Mouse (Mus musculus) testis, adult 2 months (tissue): ENCODE data around the gene Vamp8. TPM values are rescaled to one million over a fixed set of nuclear protein-coding genes. Genes with fewer than 3 reads are reported as not detected.

Source experiments
- H3K27ac ChIP-seq: fragments of 200-500 bp; 2 replicates; pipeline ENCODE4 v1.5.1; 2012; ENCODE audit warnings: low read depth, low read length; ENCODE audit not compliant: control insufficient read depth, insufficient read depth
- H3K27me3 ChIP-seq: fragments of 200-500 bp; 2 replicates; pipeline ENCODE4 v1.6.1; 2012; ENCODE audit warnings: mild to moderate bottlenecking, low read length, moderate library complexity; ENCODE audit not compliant: control insufficient read depth, insufficient read depth
- H3K36me3 ChIP-seq: fragments of 200-500 bp; 2 replicates; pipeline ENCODE4 v1.6.1; 2012; ENCODE audit warnings: mild to moderate bottlenecking, low read length; ENCODE audit not compliant: control insufficient read depth, insufficient read depth
- H3K4me1 ChIP-seq: fragments of 200-500 bp; 2 replicates; pipeline ENCODE4 v1.6.1; 2012; ENCODE audit warnings: low read length; ENCODE audit not compliant: control insufficient read depth, insufficient read depth
- H3K4me3 ChIP-seq: fragments of 200-500 bp; 2 replicates; pipeline ENCODE4 v1.5.1; 2012; ENCODE audit warnings: low read depth, mild to moderate bottlenecking, low read length, moderate library complexity, mixed read lengths; ENCODE audit not compliant: control insufficient read depth
- CTCF ChIP-seq: fragments of 200-500 bp; IDR thresholded peaks from 2 replicates; pipeline ENCODE4 v1.5.1; 2012; ENCODE audit warnings: low read depth, mild to moderate bottlenecking, inconsistent platforms, low read length, moderate library complexity; ENCODE audit not compliant: control insufficient read depth, insufficient read depth, insufficient replicate concordance
- POLR2A ChIP-seq: fragments of 200-500 bp; IDR thresholded peaks from 2 replicates; pipeline ENCODE4 v1.6.1; 2012; ENCODE audit warnings: low read depth, mild to moderate bottlenecking, inconsistent platforms, low read length, moderate library complexity; ENCODE audit not compliant: control insufficient read depth
- polyA plus RNA-seq: library from polyadenylated mRNA; depleted of rRNA; stranded (reverse); fragments of >200 nt; gene quantifications from 2 replicates; pipeline ENCODE4 v1.2.3, GENCODE M21; 2012

Vamp8 gene
- polyA plus RNA-seq, 1 experiment = 14.8 TPM

GRCm38 (mm10) chr6:72361121-72361551 lies 29.4 kb downstream of the Vamp8 start:
- H3K36me3 ChIP-seq = peaks cover 2% of the 10 kb centered on the region; the same call in 1 of the 2 replicates
- H3K4me1 ChIP-seq = peaks cover 13% of the 10 kb centered on the region
- H3K27me3 ChIP-seq = no peaks in the 10 kb centered on the region
- TF ChIP-seq CTCF (no peak), POLR2A (no peak)
- peak overlapping the region; percentile 89; the same call in 1 of the 2 replicates for H3K27ac ChIP-seq
- peak overlapping the region; percentile 94 for H3K4me3 ChIP-seq

- Histone ChIP-seq H3K36me3 (peaks cover 2% of the 10 kb centered on the region; the same call in 1 of the 2 replicates), H3K27me3 (no peaks in the 10 kb centered on the region), H3K4me3 (peak overlapping the region; percentile 94), H3K4me1 (peaks cover 15% of the 10 kb centered on the region), H3K27ac (peak overlapping the region; percentile 71; the same call in 1 of the 2 replicates)
- TF ChIP-seq CTCF = no peak
- TF ChIP-seq POLR2A = no peak
Measured at GRCm38 (mm10) chr6:72360599-72360935, 29.9 kb downstream of the Vamp8 start.

GRCm38 (mm10) chr6:72359891-72360598 lies 30.5 kb downstream of the Vamp8 start:
- Histone ChIP-seq H3K4me1 (peaks cover 16% of the 10 kb centered on the region), H3K27me3 (no peaks in the 10 kb centered on the region), H3K4me3 (peak overlapping the region; percentile 94), H3K36me3 (peaks cover 2% of the 10 kb centered on the region; the same call in 1 of the 2 replicates), H3K27ac (peak overlapping the region; percentile 71; the same call in 1 of the 2 replicates)
- TF ChIP-seq CTCF = no peak
- no peak for TF ChIP-seq POLR2A

GRCm38 (mm10) chr6:72359343-72359742 lies 31.2 kb downstream of the Vamp8 start:
- no peaks in the 10 kb centered on the region for H3K27me3 ChIP-seq
- peaks cover 2% of the 10 kb centered on the region; the same call in 1 of the 2 replicates for H3K36me3 ChIP-seq
- TF ChIP-seq CTCF = no peak
- TF ChIP-seq POLR2A = no peak
- H3K4me3 ChIP-seq = no peak overlapping the region
- no peak overlapping the region for H3K27ac ChIP-seq
- peaks cover 20% of the 10 kb centered on the region for H3K4me1 ChIP-seq

- Histone ChIP-seq H3K4me1 (peaks cover 20% of the 10 kb centered on the region), H3K4me3 (no peak overlapping the region), H3K27ac (no peak overlapping the region), H3K36me3 (peaks cover 2% of the 10 kb centered on the region; the same call in 1 of the 2 replicates), H3K27me3 (no peaks in the 10 kb centered on the region)
- peak; percentile 24; the same call in 1 of the 2 replicates for TF ChIP-seq POLR2A
- TF ChIP-seq CTCF = no peak
Measured at GRCm38 (mm10) chr6:72358086-72358764, 32.3 kb downstream of the Vamp8 start.

GRCm38 (mm10) chr6:72357164-72358079 lies 33.1 kb downstream of the Vamp8 start:
- TF ChIP-seq CTCF = no peak
- no peak for TF ChIP-seq POLR2A
- H3K4me1 ChIP-seq = peaks cover 18% of the 10 kb centered on the region

More at GRCm38 (mm10) chr6:72357164-72358079, 33.1 kb downstream of the Vamp8 start:
- Histone ChIP-seq H3K27me3 (no peaks in the 10 kb centered on the region), H3K27ac (no peak overlapping the region), H3K4me3 (no peak overlapping the region), H3K36me3 (peaks cover 2% of the 10 kb centered on the region; the same call in 1 of the 2 replicates)
